Mouse (Mus musculus): ENCODE data around the gene Smcr8.
A peak's percentile ranks its signal among the peaks of the same experiment; 100 is the strongest.
"Not testable (repeated sequence)": the region's sequence is repeated elsewhere in the genome, so short reads cannot be mapped to it uniquely, and the experiment has no call there.

The Smcr8 gene

GRCm38 (mm10) chr11:60784179-60784922 is 7.0 kb downstream of the Smcr8 start:
- DNase-seq (ENCODE audit: low spot score) = no peak

- peak; percentile 17 for DNase-seq (ENCODE audit: low spot score)
Observed at GRCm38 (mm10) chr11:60787595-60787994, 10.3 kb downstream of the Smcr8 start.

- DNase-seq (ENCODE audit: low spot score) = no peak
Observed at GRCm38 (mm10) chr11:60790472-60790871, 13.1 kb downstream of the Smcr8 start.

DNA sequence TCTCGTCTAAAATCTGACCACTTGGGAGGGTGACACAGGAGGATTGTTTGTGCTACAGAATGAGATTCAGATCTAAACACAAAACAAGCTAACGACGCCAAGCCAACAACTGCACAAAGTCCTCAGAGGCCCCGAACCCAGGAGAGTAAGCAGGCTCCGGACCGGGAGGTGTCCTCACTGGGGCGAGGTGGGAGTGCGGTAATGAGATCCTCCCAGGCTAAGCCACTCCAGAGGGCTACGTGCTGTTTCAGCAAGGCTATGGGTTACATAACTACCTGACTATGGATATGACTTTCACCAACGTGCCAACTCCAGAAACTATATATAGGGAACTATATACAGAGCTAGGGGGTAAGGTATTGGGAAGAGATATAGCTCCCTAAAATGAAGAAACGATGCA is 19.0 kb downstream of the Smcr8 start:
- no peak for DNase-seq (ENCODE audit: low spot score)

DNA sequence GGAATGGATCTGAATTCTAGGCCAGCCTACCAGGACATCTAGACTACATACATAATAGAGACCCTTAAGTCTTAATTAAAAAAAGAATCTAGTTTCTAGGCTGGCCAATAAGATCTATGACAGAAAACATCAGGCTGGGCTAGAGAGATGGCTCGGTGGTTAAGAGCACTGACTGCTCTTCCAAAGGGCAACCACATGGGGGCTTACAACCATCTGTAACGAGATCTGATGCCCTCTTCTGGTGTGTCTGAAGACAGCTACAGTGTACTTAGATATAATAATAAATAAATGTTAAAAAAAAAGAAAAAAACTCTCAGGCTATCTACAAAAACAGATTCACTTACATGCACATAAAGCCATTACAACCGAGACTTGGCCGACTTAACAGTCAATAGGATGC is 22.7 kb downstream of the Smcr8 start:
- no peak for DNase-seq (ENCODE audit: low spot score)

GRCm38 (mm10) chr11:60800892-60801291 is 23.6 kb downstream of the Smcr8 start:
- no peak for DNase-seq (ENCODE audit: low spot score)

- no peak for DNase-seq (ENCODE audit: low spot score)
Observed at GRCm38 (mm10) chr11:60808286-60809070, 31.2 kb downstream of the Smcr8 start.

DNA sequence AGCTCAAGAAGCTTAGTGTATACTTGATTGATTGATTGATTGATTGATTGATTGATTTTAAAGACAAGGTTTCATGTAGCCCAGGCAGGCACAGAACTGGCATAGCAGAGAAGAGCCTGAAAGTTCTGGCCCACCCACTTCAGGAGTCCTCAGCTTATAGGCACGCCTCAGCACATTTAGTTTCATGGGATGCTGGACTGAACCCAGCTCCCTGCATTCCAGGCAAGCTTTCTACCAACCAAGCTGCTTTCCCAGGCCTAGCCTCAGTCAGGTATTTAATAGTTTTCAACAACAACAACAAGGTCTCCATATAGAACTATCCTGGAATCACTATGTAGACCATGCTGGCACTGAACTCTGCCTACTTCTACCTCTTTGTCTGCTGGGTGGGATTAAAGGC is 32.2 kb downstream of the Smcr8 start:
- DNase-seq (ENCODE audit: low spot score) = no peak

DNA sequence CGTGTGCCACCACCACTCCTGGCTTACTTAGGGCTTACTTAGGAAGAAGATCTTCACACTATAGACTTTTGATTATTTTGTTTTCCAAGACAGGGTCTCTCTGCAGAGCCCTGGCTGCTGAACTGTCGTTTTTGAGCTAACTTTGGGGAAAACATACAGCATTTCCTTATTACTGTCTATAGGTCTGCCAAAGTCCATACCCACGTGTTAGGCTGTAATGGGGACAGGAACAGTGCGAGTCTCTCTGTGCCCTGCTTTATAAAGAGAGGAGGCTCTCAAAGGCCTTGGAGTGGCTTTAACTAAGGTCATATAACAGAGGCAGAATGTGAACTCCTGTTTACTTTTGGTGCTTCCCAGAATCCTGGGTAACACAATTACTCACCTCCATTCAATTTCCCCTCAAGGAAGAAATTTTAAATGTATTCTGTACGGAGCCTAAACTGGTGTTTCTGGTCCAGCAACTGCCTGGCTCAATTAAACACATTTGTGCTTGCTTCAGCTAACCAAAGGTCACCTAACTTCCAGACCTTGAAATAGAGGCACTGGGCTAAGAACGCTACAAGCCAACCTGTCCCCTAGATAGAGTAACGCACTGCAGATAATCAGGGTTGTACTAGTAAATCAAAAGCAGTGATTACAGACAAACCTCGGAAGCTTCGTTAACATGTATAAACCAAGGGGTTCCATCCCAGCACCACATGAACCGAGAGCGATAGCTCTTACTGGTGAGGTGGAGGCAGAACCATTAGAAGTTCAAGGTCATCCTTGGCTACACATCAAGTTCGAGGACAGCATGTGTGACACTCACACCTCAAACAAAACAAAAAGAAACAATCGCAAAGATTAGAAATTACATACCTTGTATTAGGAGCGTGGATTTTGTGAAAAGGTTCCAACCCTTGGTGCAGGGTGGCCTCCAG is 33.0 kb downstream of the Smcr8 start:
- peak; percentile 33 for DNase-seq (ENCODE audit: low spot score)

DNA sequence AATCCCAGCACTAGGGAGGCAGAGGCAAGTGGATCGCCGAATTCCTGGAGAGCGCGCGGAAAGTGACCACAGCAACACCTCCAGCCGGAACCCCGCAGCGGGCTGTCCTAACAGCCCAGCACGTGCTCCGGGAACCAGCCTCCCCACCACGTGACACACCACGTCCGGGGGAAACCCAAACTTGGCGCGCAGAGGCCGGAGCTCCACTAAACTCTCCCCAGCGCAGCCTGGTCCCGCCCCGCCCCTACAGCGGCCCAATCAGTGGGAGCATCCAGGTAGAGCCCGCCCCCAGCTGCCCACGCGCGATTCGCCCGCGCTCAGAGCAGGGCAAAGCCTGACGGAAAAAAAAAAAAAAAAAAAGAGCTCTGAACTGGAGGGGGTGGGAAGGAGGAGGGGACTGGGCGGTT is 33.7 kb downstream of the Smcr8 start:
- peak; percentile 96 for DNase-seq (ENCODE audit: low spot score)

- not testable (repeated sequence) for DNase-seq (ENCODE audit: low spot score)
Observed at GRCm38 (mm10) chr11:60811618-60812017, 34.3 kb downstream of the Smcr8 start, which contains the start of gene Shmt1. Shmt1 (minus strand) TSS chr11:60811718.

- DNase-seq (ENCODE audit: low spot score) = no peak
Observed at GRCm38 (mm10) chr11:60816398-60816797, 39.1 kb downstream of the Smcr8 start.

GRCm38 (mm10) chr11:60823771-60824170 is 46.4 kb downstream of the Smcr8 start:
- no peak for DNase-seq (ENCODE audit: low spot score)

GRCm38 (mm10) chr11:60825191-60825590 is 47.9 kb downstream of the Smcr8 start:
- DNase-seq (ENCODE audit: low spot score) = no peak

- no peak for DNase-seq (ENCODE audit: low spot score)
Observed at GRCm38 (mm10) chr11:60826700-60827099, 49.4 kb downstream of the Smcr8 start.

GRCm38 (mm10) chr11:60827241-60827945 is 50.1 kb downstream of the Smcr8 start:
- DNase-seq (ENCODE audit: low spot score) = no peak

DNA sequence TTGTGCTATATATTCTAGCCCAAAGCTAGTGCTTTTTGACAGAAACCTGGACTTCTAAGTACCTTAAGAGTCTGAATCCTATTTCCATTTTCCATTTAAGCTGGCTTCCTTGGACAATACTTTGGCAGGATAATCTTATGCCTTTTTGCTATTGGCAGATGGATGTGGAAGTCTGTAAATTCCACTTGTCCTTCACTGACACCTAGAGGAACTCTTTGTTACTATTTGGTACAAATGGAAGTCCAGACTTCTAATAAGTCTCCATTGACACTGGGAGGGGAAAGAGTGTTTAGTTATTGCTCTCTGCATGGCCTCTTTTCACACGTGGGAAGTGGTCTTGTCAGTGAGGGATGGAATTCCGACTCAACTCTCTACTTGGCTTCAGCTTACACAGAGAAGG is 51.6 kb downstream of the Smcr8 start:
- no peak for DNase-seq (ENCODE audit: low spot score)

- peak; percentile 95 for DNase-seq (ENCODE audit: low spot score)
Observed at GRCm38 (mm10) chr11:60830433-60831052, 53.2 kb downstream of the Smcr8 start, which contains the start of gene Dhrs7b. Dhrs7b (plus strand) TSS chr11:60830631.

- DNase-seq (ENCODE audit: low spot score) = no peak
Observed at GRCm38 (mm10) chr11:60836897-60837296, 59.6 kb downstream of the Smcr8 start.

All from embryo, embryonic 10 days (tissue).